9 mouse cellular contexts compared by ENCODE assay signal in genomic region chr16:91461066-91461638, GRCm38 (mm10). TPM values are rescaled to one million over a fixed set of nuclear protein-coding genes. Genes with fewer than 3 reads are reported as not detected.
DNase-seq lines count a peak whose midpoint lies in the region; ATAC-seq and TF ChIP-seq lines count a peak whose summit lies in the region.
"Had no signal": no experiment of that assay in that cellular context is flagged by ENCODE, and none has a peak within 500 bp of the region (broad histone marks: within the 10 kb centered on the region; RNA-seq: fewer than 3 reads in every experiment).

No protein-coding gene starts in this region.

- no peak overlapping the region for H3K4me2 ChIP-seq in lung, postnatal 0 days (replicated peaks; ENCODE audit: low read depth, low read length)
- H3K4me2 ChIP-seq in hindbrain, embryonic 14.5 days (replicated peaks) = no peak overlapping the region

- H3K4me3 ChIP-seq in gastrocnemius, adult 2 months = peak overlapping the region; percentile 31
- H3K4me3 ChIP-seq in lung, postnatal 0 days (ENCODE audit: low read depth, low read length) = no peak overlapping the region
- no peak overlapping the region for H3K4me3 ChIP-seq in hindbrain, embryonic 14.5 days (replicated peaks; ENCODE audit: low read length)

- 46% methylated on average over 11 of the region's 11 CpGs for WGBS in lung, postnatal 0 days
- 68% methylated on average over 11 of the region's 11 CpGs for WGBS in hindbrain, embryonic 14.5 days

- H3K9me3 ChIP-seq in lung, postnatal 0 days (ENCODE audit: low read length) = no peaks in the 10 kb centered on the region
- H3K9me3 ChIP-seq in hindbrain, embryonic 14.5 days (ENCODE audit: control insufficient read depth, low read length) = no peaks in the 10 kb centered on the region

- peak; percentile 67 for TF ChIP-seq EP300 in lung, postnatal 0 days (IDR thresholded peaks at IDR 0.05)

- no peak for TF ChIP-seq CTCF in gastrocnemius, adult 2 months (IDR thresholded peaks at IDR 0.05)
- no peak for TF ChIP-seq CTCF in lung, postnatal 0 days (IDR thresholded peaks at IDR 0.05)

- DNase-seq in gastrocnemius, adult 2 months = no peak
- DNase-seq in gastrocnemius, postnatal 36 days = no peak
- DNase-seq in lung, postnatal 0 days (ENCODE audit: low spot score) = peak; percentile 71
- DNase-seq in lung, postnatal 25 days (ENCODE audit: low spot score) = no peak
- peak; percentile 33 for DNase-seq in kidney, postnatal 14 days
- DNase-seq in splenic B cell, adult 2 months (ENCODE audit: low read depth, low spot score) = peak; percentile 61
- DNase-seq in hindbrain, embryonic 14.5 days (ENCODE audit: low spot score) = no peak
- no peak for DNase-seq in testis, postnatal 10 days (ENCODE audit: low spot score)

- peak; percentile 4; the same call in 1 of the 2 replicates for ATAC-seq in lung, postnatal 0 days
- ATAC-seq in hindbrain, embryonic 14.5 days (ENCODE audit: low FRiP score) = no peak
- ATAC-seq: hindbrain, postnatal 0 days had no signal

- intact Hi-C loops in gastrocnemius, adult 2 months (cut with DNase I) = loop anchor here (5.0 kb wide), 2 partner anchors 54 to 104 kb away; partner anchors contain the start of gene Il10rb
- intact Hi-C loops in gastrocnemius, postnatal 36 days (cut with DNase I) = loop anchor here (5.0 kb wide), 1 partner anchor 104 kb away; no protein-coding TSS in a partner anchor

- no peaks in the 10 kb centered on the region for H3K27me3 ChIP-seq in lung, postnatal 0 days (replicated peaks; ENCODE audit: insufficient read depth, low read length)
- H3K27me3 ChIP-seq in splenic B cell, adult 2 months (ENCODE audit: control insufficient read depth, insufficient read depth, low read length, poor library complexity, severe bottlenecking) = no peaks in the 10 kb centered on the region
- no peaks in the 10 kb centered on the region for H3K27me3 ChIP-seq in hindbrain, embryonic 14.5 days (ENCODE audit: control insufficient read depth, insufficient read depth, low read length)

- H3K4me1 ChIP-seq in lung, postnatal 0 days (ENCODE audit: insufficient read depth, low read depth, low read length) = peaks cover 10% of the 10 kb centered on the region; the same call in 1 of the 2 replicates
- H3K4me1 ChIP-seq in hindbrain, embryonic 14.5 days (replicated peaks; ENCODE audit: control insufficient read depth, insufficient read depth, low read length) = peaks cover 20% of the 10 kb centered on the region

- H3K36me3 ChIP-seq in lung, postnatal 0 days (ENCODE audit: insufficient read depth, low read length) = no peaks in the 10 kb centered on the region
- H3K36me3 ChIP-seq in splenic B cell, adult 2 months (ENCODE audit: control insufficient read depth, insufficient read depth, low read length, poor library complexity, severe bottlenecking) = no peaks in the 10 kb centered on the region
- no peaks in the 10 kb centered on the region for H3K36me3 ChIP-seq in hindbrain, embryonic 14.5 days (replicated peaks; ENCODE audit: control insufficient read depth, insufficient read depth)

- H3K9ac ChIP-seq in lung, postnatal 0 days (replicated peaks; ENCODE audit: low read depth) = no peak overlapping the region
- H3K9ac ChIP-seq in hindbrain, embryonic 14.5 days = no peak overlapping the region

- peak overlapping the region; percentile 74 for H3K27ac ChIP-seq in gastrocnemius, adult 2 months
- H3K27ac ChIP-seq in lung, postnatal 0 days (ENCODE audit: low read length) = peak overlapping the region; percentile 66
- no peak overlapping the region for H3K27ac ChIP-seq in hindbrain, embryonic 14.5 days
- H3K27ac ChIP-seq: hindbrain, postnatal 0 days had no signal

RNA-seq across cellular contexts. Expression of gene Ifnar1, which starts 23.9 kb away (rescaled TPM):
- 10 to 100 TPM; 12.6 to 15.1 TPM for total RNA-seq in gastrocnemius, adult 2 months (2021)
- 10 to 100 TPM in 1 of 2 experiments, 1 to 10 TPM in 1; 9.6 to 11.3 TPM for total RNA-seq in gastrocnemius, postnatal 36 days (2021)
- polyA plus RNA-seq in lung, postnatal 0 days (2015; fragmentation: Nextera tagmentation; extraction: Ambion mirVana) = 40.3 and 44.9 TPM in 2 replicates
- polyA plus RNA-seq in hindbrain, embryonic 14.5 days (2014; fragmentation: Nextera tagmentation; extraction: Ambion mirVana) = 47.1 and 48.8 TPM in 2 replicates

RNA-seq across cellular contexts. Expression of gene Il10rb, which starts 55.2 kb away (rescaled TPM):
- total RNA-seq in gastrocnemius, adult 2 months (2021) = 1 to 10 TPM; 6.2 to 7.9 TPM
- total RNA-seq in gastrocnemius, postnatal 36 days (2021) = 1 to 10 TPM; 6.6 to 6.7 TPM
- polyA plus RNA-seq in lung, postnatal 0 days (2015; fragmentation: Nextera tagmentation; extraction: Ambion mirVana) = 90.5 and 106 TPM in 2 replicates
- 13.0 and 13.4 TPM in 2 replicates for polyA plus RNA-seq in hindbrain, embryonic 14.5 days (2014; fragmentation: Nextera tagmentation; extraction: Ambion mirVana)

Comparison
In these comparisons a context has a peak if more than half of its experiments do, and no peak if none do; other contexts are left out.
1. DNase-seq: peak in lung, postnatal 0 days (single experiment), kidney, postnatal 14 days (single experiment) and splenic B cell, adult 2 months (single experiment); none in gastrocnemius, adult 2 months (single experiment), gastrocnemius, postnatal 36 days (0 of 2), lung, postnatal 25 days (single experiment), hindbrain, embryonic 14.5 days (single experiment) and testis, postnatal 10 days (single experiment).